Mouse (Mus musculus) G1E (cell line): Measurements from ENCODE around the gene Rgs7.

Source experiments
- CTCF ChIP-seq: IDR thresholded peaks from 2 replicates; pipeline ENCODE4 v1.5.1; 2012; ENCODE audit warnings: low read depth, low read length, inconsistent platforms, mixed read lengths
- GATA1 ChIP-seq: IDR thresholded peaks from 2 replicates; pipeline ENCODE4 v1.6.1; 2012; ENCODE audit warnings: borderline replicate concordance, low read length, inconsistent platforms, mixed read lengths
- TAL1 ChIP-seq: conservative IDR thresholded peaks from 2 replicates; pipeline ENCODE4 v1.6.1; 2012; ENCODE audit warnings: low read depth, low read length, inconsistent platforms, mixed read lengths

- TF ChIP-seq CTCF (no peak), GATA1 (no peak), TAL1 (no peak)
Measured at GRCm38 (mm10) chr1:175178733-175179132, 313.6 kb downstream of the Rgs7 start.
